Mouse (Mus musculus): ENCODE results near the gene Rab2b.

The Rab2b gene

DNA sequence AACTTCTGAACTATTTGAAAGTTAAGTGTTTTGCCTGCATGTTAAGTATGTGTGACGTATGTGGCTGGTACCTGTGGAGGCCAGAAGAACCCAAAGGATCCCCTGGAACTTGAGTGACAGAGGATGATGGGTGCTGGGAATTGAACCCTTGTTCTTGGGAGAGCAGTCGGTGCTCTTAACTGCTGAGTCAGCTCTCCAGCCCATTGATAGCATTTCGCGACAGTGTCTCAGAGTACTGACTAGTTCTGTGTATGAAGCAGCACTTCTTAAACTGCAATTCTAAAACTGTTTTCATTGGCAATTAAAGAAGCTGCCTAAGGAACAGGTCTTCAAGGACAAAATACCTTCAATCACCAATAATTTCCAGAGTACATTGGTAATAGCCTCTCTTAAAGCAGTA is 2.1 kb downstream of the Rab2b start:
- no peak for DNase-seq (ENCODE audit: low spot score)

DNA sequence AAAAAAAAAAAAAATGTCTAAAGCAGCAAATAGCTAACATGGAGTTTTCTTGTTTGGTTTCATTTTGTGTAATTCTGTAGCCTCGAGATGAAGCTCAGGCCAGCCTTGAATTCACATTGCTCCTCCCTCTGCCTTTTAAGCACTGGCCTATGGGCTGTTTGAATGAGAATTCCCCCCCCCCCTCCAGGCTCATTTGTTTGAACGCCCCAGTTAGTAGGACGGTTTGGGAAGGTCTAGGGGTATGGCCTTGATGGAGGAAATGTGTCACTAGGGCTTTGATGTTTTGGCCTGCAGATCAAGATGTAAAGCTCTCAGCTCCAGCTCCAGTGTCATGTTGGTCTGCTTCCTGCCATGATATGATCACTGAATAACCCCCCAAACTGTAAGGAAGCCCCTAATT is 6.6 kb downstream of the Rab2b start:
- DNase-seq (ENCODE audit: low spot score) = no peak

DNA sequence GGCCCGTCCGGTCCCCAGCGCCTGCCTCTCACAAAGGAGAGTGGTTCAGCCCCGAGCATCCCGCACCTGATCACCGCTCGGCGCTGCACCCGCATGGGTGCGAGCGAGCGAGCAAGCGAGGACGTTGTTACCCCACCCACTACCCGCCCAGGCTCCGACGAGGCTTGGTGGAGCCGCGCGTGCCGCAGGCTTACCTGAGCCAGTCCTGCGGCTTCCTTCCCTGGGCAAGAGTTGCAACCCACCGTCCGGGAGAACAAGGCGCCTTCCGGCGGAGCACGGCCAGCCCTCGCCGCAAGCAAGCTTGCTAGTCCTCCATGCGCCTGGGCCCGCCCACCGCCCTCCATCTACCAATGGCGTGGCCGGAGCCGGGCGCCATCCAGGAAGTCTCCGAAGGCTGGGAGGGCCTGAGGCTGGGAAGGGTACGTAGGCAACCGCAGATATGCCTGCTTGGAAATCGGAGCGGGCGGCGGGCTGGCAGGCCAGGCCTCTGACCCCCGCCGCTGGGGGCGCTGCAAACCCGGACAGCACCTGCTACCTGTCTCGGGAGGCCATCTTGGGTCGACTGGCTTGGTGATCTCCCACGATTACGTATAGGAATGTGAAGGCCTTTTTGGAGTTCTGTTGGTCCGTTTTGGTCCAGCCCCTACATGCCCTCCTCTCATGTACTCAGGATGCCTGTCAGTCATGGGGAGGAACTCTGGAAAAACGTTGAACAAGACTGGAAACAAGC is 21.7 kb downstream of the Rab2b start, which contains the start of gene Chd8:
Gene Chd8, minus strand, starts transcription at position 297 of the 730 bp plus-strand sequence.
- peak; percentile 99 for DNase-seq (ENCODE audit: low spot score)

DNA sequence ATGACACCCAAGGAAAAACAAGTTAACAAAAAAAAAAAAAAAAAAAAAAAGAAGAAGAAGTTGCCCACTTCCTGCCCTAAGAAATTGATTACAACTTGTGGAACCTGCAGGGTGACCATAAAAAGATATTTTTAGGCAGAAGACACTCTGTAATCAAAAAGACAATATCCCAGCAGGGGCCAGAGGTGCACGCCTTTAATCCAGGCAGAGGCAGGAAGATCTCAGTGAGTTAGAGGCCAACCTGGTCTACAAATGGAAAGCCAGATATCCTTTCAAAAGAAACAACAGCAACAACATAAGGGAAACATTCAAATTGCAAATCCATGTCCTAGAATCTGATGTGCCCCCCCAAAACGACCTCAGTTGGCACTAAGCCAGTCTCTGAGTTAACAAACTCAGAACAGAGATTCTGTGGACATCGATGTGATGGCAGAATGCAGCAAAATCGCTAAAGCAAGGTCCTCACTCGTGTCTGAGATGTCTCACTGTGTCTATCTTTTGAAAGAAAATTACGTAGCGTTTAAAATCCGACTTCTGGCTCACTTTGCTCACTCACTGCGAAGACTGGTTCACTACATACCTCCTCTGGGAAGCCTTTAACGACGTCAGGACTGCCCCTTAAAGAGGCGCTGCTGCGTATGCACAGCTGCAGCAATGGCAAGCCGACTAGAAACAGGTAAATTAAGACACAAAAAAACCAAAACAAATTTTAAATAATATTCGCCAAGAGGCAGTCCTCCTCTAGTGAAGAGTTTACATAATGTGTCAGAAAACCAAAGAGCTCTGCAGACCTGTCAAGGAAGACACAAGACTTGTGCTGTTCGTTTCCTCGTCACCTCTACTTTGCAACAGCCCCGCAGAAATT is 22.8 kb downstream of the Rab2b start:
- DNase-seq (ENCODE audit: low spot score) = no peak

DNA sequence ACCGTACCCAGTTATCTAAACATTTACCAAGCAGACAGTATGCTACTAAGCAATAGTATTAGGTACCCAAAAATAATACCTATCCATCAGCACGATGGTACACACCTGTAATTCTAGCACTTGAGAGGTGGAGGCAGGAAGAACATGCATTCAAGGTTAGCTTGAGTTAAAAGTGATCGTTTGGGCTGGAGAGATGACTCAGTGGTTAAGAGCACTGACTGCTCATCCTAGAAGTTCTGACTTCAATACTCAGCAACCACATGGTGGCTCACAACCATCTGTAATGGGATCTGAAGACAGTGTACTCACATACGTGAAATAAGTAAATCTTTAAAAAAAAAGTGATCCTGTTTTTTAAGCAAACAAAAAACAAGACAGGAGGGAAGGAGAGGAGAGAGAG is 33.2 kb downstream of the Rab2b start:
- DNase-seq (ENCODE audit: low spot score) = no peak

DNA sequence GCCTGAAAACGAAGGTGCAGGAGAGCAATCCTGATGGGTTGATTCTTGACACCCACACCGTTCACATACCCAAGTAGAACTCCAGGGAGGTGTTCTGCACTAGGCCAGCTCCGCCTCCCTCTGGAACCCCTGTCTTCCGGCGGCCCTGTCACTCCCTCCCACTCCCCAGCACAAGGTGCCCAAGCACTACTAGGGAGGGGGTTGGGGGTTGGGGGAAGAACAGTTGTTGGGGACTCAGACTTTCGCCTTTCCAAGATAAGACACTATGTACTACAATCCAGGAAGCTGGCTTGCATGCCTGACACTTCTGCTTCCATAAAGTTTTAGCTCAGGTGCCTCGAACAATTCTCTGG is 34.7 kb downstream of the Rab2b start:
- no peak for DNase-seq (ENCODE audit: low spot score)

DNA sequence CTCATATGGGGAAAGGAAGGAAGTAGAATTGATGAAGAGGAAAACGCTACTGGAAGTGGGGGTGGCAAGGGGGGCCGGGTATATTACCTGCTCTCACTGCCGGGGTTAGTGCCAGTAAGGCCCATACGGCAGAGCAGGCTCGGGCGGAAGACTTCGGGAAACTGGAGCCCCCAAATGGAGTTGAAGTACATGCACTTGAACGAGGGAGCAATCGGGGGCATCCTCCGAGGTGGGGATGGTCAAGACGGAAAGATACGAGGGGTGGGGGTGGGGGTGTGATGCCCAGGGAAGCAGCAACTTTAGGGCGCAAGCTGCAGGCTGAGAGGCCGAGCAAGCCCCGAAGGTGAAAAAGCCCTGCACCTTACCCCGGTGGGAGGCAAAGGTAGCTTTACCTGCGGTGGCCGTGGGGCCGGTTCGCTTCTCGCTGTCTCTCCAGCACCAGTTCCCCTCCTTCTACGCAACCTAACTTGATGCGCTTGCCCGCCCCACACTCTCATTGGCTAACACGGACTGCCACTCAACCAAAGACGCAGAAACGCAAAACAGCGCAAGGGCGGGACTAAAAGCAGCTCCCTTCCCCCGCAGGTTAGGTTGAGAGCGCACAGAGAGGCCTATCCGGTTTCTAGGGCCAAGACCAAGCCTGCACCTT is 35.2 kb downstream of the Rab2b start:
- peak; percentile 100 for DNase-seq (ENCODE audit: low spot score)

DNA sequence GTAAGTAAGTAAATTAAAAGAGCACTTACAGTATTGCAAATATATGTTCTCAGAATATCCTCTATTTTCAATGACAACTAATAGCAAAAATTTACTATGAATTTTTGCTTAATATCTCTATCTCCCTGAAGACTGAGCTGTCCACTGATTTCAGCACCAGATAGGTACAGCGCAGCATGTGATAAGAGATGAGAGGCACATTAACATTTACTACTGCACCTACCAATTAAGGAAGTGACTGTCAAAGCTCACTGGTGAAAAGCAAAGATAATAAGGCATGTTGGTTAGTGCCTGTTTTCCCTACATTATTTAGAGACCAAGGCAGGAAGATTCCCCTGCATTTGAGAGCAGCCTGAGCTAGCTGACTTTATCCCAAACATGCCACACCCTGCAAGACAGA is 43.1 kb downstream of the Rab2b start:
- no peak for DNase-seq (ENCODE audit: low spot score)

DNA sequence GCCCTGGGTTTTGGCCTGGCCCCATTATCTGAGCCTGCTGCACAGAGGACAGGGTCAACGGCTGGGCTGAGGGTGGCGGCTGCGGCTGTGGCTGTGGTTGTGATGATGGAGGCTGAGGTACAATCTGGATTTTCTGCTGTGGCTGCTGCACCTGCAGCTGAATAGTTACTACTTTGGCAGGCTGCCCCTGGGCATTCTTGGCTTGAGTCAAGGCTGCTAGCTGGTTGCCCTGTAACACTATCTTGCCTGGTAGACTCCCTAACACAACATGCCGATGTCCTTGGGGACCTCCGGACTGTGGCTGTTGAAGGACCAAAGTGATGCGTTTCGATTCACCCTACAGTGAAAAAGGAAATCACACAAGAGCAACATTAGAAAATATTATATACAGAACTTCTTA is 44.2 kb downstream of the Rab2b start:
- peak; percentile 66 for DNase-seq (ENCODE audit: low spot score)

DNA sequence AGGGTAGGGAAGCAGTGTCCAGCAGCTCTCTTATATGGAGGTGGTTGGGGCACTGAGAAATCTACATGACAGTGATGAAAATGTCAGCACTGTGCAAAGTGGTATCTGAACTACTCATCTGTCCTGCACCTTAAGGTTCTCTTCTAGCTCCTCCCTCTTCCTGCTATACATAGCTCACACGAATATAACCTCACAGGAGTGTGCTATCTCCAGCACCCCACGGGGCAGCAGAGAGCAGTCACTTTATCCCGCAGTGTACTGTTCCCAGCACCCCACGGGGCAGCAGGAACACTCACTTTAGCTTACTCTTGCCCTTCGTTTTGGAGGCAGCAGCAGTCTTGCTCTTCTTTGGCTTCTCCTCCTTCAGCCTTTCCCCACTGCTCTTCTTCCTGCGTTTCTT is 47.1 kb downstream of the Rab2b start:
- no peak for DNase-seq (ENCODE audit: low spot score)

DNA sequence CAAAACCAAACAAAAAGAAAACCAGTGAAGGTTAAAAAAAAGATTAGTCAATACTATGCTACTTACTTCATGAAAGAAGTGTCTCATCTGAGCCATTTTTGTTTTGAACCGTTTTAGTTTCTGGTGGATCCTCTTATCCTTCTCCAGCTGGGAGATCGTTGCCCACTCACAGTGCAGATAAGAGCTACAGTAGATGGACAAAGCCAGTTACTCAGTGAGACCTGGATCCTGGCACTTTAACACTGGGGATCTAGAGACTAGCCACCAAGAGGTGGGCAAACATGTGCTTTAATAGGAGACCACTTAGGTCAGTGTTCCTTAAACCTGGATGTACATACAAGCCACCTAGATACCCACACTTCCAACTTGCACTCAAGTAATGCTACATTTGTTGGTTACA is 53.4 kb downstream of the Rab2b start:
- no peak for DNase-seq (ENCODE audit: low spot score)

DNA sequence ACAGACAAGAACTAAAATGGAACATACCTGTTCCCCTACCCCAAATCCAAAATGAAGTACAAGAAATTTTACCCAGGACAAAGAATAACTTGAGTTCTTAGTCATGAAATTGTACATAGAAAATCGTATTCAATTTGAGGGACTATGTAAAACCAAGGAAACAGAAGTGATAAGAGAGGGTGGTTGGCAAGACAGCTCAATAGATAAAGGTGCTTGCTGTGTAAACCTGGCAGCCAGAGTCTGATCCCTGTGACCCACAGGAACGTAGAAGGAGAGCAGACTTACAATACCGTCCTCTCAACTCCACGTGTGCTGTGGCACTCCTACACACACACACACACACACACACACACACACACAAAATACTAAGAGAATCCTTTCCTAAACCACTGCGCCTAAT is 62.1 kb downstream of the Rab2b start:
- no peak for DNase-seq (ENCODE audit: low spot score)
